Mouse (Mus musculus) urinary bladder, postnatal 14 days (tissue): ENCODE data around the gene Neu2.
"Not testable (repeated sequence)": the region's sequence is repeated elsewhere in the genome, so short reads cannot be mapped to it uniquely, and the experiment has no call there.

Experiments used
- DNase-seq: peaks from one replicate; pipeline ENCODE4 v3.0.0; 2021; ENCODE audit warnings: low spot score

Neu2 gene

DNA sequence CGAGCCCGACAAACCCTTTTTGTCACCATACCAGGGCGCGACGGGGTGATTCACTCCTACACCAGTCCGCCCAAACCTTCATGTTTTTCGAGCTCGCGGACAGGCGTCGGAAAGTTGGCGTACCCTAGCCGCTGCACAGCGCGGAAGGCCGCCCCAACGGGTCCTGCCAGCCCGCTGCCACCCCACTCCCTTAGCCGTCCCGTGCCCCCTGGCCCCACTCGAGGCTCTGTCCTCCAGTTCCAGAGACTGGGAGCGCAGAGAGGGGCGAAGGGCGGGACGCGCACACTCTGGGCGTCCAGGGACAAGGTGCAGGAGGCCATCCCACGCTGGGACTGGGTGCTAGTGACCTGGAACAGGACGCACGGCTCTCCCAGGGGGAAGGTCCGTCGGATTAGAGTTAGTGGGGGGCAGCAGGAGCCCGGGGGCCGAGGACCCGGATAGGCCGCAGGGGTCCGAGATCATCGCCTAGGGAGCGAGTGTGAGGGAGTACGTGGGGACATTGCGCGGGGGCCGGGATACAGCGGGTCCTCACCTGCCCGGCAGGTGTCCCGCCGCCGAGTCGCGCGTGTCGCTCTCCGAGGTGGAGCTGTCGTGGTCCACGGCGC lies at the start of gene Neu2:
TSS of gene Neu2 (plus strand) at position 329 of the 605 bp plus-strand sequence.
- DNase-seq: peak; percentile 28

DNA sequence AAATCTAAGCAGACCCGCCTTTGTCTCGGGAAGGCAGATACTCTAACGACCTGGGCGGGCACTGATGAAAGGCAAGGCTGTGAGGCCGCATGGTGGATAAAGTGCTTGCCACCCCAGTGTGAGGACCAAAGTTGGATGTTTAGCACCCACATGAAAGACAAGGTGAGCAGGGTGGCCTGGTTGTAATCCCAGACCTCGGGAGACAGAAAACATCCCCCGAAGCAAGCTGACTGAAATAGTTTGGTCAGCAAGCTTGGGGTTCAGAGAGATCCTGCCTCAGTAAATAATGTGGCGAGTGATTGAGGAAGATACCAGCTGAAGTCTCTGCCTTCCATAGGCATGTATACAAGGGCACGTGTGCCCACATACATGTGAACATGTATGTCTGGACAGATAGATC lies 42.2 kb upstream of the Neu2 start:
- DNase-seq: no peak

DNA sequence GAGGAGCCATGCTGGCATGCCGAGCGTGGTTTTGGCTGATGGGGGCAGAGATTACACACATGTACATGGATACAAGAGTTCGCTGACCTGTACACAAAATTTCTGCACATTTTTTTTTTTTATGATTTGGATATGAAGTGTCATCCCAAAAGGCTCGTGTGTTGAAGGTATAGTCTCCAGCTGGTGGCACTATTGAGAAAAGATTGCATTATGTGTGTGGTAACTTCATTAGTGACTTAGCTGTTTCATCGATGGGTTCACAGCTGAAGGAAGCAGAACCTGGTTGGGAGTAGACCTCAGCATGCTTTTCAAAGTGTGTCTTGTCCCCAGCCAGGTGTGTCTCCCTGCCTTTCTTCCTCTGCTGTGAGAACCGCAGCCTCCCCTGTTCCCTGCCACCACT lies 41.4 kb upstream of the Neu2 start:
- DNase-seq: no peak

DNA sequence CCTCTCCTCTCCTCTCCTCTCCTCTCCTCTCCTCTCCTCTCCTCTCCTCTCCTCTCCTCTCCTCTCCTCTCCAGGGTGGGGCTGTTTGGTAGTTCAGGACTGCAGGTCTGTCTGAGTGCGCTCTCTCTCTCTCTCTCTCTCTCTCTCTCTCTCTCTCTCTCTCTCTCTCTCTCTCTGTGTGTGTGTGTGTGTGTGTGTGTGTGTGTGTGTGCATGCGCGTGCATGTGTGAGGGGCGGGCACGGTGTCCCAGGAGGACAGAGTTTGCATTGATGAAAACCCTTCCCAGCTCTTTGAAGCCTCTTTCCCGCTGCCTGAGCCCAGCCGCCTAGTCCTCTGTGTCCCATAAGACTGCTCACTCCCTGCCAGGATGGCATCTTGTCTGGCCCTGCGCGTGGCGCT lies 39.7 kb upstream of the Neu2 start, which contains the start of gene Snorc:
TSS of gene Snorc (plus strand) at position 301 of the 400 bp plus-strand sequence.
- DNase-seq: not testable (repeated sequence)

DNA sequence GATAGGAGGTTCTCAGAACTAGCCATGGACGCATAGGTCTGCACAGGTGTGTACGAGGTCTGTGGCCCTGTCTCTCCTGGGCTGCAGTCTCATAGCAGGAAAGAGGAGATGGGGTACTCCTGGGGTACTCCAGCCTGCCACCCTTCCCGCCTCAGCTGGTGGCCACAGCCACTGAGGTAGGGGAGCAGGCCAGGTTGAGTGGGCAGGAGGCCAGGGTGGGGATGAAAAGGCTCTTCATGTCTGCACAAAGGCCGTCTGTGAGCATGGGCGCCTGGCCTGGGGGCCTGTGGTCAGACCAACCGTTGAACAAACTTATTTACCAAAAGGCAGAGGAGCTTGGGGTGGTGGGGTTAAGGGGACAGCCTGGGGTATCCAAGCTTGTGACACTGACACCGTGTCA lies 37.8 kb upstream of the Neu2 start:
- DNase-seq: no peak

DNA sequence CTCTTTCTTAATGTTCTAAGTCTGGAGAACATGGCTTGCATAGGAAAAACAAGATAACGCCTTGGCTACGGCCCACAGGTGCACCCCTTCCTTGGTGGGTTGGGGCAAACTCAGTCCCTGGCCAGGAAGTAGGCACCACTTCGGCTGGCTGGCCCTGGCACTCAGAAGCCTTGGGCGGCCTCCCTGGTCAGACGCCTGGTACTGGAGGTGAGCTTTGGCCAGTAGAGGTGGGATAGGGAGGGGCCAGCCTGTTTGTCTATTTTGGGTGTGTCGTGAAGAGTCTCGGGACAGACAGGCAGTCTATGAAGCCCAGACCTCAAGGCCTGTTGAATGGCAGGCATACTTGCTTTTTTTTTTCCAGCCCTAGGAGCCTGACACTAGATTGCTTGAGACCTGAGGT lies 37.1 kb upstream of the Neu2 start:
- DNase-seq: no peak

DNA sequence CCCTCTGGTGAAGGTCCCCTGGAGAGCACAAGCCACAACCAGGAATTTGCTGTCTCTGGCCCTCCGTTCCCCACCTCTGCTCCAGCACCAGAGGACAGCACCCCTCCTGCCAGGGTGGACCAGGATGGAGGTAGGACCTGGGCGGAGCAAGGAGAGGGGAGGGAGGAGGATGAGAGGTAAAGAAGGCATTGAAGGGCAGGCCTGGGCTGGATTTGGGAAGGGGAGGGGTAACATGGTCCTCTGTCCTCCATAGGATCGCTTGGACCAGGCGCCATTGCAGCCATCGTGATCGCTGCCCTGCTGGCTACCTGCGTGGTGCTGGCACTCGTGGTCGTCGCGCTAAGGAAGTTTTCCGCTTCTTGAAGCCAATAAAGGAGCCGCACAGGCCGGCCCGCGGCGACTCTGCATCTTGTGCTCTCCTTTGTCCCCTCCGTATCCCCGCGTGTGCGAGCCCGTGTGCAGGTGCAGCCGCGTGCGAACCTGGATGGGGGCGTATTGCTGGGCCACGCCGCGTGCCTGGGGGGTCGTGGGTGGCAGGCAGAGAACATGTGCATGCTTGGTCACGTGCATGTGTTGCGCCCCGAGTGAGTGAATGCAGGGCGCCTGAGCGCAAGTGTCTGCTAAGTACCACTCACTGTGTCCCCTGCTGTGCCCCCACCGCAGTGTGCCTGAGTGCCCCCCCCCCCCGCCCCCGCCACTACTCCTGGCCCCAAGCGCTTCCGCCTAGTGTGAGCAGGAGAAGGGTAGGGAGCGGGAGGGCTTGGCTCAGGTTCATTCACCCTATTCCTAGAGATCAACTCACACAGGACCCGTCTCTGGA lies 34.4 kb upstream of the Neu2 start:
- DNase-seq: no peak

DNA sequence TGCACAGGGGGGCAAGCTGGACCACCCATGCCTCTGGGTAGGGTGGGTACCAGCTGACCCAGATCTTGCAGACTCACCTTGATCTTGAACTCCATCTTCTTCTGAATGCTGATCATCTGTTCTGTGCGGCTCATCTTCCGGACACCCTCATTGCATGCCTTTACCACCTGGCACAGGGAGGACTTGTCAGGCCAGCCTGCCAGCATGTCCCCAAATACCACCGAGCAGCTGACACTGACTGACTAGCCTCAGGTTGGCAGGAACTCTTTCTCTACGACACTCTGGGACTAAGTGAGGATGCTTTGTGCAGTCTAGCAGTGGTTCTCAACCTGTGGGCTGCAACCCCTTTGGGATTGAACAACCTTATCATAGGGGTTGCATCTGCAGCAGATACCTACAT lies 27.1 kb upstream of the Neu2 start:
- DNase-seq: no peak

DNA sequence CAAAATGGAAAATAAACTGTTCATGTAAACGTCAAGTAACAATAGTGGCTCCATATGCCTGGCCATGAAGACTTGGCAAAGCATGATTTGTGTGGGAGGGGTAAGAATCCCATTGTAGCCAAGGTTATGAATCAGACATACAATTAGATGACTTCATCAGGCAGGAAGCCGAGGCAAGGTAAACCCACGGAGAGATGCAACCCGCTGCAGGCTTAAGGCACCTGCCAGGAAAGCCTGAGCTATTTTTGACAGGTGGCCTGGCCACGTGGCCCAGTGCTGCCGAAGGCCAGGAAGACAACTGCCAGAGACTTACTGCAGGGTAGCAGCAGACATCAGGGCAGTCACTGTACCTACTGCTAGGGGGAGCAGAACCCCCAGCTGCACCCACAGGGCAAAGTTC lies 23.3 kb upstream of the Neu2 start:
- no peak for DNase-seq

DNA sequence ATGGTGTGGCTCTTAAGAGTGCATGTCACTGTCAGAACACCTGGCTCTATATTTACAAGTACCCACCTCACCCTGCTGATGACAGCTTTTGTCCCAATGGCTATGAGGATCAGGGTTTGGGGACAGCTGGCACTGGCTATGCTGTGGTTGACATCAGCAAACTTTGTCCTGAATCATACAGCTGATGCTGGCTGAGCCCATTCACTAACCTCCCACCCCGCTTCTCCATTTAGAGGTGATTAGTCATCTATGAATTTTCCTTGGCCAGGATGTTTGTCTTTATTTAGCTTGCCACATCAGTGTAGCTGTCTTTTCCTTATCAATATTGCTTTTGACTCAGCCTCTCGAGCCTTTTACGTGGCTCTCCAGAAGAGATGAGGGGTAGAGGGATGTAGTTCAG lies 17.4 kb upstream of the Neu2 start:
- no peak for DNase-seq

DNA sequence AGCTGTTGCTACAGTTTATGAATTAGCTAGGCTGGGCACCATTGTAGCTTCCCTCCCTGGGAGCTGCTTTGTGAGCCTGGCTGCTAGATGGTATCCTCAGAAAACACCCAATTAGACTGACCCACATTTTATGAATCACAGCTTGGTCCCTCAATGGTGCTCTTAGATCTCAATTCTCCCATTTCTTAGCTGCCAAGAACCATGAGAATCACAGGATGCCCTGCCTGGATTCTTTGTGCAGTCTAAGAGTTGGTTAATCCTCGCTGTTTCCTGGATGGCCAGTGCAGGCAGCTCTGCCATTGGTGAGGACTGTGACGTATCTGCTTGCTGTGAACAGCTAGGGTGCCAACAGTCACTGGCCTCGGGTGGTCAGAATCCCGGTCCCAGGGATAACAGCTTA lies 16.1 kb upstream of the Neu2 start:
- no peak for DNase-seq

DNA sequence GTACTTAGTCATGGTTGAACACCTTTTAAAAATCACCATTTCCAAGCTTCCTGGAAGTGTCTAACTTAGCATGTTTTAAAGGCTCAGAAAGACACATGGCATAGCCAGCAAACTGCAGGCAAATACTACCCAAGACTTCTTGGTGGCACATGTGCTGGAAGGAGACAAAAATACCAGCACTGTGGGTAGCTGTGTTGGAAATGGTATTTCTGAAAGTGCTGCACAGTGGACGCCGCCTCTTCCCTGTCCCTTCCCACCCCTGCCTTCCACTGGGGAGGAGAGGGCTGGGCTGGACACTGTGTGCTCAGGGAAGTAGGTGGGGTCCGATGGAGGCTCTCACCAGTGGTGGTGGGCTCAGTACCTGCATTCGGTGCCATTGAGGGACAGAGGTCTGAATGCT lies 4.2 kb upstream of the Neu2 start:
- no peak for DNase-seq

DNA sequence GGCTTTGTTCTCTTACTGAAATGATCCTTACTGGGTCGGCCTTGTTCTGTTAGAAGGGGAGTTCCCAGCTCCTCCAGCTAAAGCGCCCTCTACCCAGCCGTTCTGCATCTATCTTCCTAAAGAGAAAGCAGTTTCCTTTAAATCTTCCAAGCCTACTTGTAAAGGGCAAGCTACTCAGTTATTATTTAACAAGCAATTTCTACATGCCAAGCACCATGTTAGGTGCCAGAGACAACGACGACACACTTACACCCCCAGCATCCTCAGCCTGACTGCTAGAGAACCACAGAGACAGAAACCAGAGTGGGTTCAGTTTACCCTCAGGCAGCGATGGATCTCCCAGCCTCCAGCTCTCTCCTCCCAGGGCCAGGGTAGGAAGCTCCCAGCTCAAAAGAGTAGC lies 1.8 kb upstream of the Neu2 start:
- no peak for DNase-seq

DNA sequence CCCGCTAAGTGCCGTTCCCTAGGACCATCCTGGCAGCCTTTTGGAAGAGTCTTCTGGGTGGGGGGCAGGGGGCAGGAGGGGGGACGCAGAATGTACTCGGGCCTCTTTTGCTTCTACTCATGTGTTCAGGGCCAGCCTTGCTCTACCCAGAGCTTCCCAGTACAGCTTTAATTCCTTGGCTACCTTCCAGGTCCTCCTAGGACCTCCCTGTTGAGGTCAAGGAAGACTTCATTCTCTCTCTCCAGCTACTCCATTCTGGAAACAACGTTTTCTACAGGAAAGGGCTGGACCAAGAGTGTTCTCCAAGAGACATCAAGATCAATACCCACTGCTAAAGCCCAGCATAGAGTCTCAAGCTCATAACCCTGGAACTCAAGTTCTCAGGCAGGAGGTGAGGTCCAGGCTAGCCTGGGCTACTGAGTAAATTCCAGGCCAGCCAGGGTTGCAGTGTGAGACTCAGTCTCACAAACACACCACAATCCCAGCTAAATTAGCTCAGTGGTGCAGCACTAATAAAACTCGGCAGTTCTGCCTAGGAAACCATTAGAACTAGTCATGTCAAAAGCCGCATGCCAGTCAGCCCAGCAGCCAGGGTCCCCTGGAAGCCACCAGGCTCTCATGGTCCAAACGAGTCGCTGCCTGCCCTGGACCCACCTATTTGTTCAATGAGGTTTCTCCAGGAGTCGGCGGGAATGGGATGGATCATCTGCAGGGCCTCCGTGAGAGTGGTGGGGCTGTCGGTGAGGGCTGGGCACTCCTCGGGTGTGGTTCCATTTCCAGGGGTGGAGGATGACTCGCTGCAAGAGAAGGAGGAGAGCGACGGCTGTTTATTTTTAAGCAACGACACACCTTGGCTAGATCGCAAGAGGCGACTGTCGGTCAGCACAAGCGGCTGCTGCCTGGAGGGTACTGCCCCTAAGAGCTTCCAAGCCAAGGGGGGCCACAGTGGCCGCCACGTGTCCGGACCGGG lies 813 bp upstream of the Neu2 start:
- DNase-seq: peak; percentile 32

DNA sequence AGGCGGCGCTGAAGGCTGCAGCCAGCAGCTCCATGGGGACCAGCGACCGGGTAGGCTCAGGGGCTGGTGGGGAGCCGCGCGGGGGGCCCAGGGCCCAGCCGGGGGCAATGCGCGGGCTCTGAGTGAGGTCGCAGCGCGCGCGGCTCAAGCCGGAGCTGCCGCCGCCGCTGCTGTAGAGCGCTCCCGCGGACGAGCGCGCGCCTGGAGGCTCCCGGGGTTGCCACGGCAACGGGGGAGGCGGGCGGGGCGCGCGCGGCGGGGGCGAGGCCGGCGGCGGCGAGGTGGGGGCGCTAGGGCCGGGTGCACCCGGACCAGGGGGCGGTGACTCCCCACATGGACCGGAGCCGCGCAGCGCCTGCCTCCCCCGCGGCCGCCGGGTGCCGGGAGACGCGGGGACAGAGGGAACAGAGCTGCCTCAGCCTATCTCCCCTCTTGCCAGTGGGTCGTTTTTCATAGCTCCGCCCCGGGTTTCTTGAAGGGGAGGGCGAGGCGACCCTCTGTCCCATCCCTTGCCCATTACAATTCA lies 540 bp downstream of the Neu2 start:
- peak; percentile 29 for DNase-seq

DNA sequence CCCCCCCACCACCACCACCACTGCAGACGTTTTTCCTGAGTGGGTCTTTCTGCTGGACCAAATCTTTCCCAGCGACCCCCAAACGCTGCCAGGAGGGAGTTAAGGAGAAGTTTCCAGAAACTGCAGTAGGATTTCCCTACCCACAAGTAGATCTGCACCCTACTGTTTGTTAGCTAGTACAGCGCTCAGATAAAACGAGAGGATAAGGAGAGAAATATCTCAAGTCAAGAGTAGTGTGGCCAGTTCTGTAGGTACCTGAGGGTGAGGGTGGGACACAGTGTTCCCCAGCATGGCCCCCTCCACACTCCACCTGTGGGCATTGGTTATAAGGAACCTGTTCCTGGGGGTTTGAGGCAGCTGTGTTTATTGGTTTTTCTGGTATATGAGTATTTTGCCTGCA lies 1.2 kb downstream of the Neu2 start:
- DNase-seq: no peak

DNA sequence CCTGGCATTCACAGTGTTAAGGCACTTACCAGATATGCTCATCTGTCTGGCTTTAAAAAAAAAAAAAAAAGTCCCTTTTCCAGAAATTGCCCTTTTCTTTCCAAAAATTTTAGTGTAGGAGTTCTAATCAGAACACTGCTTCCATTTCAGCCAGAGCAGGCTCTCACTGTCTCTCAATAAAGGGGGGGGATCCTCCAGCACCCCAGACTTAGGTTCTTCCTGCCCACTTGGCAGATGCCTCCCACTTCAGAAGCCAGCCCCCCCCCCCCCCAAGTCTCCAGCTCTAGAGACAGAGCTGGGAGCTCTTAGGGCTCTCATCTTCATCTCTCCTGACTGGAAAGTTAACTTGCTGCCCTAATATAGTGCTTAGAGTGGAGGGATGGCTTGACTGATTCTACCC lies 10.8 kb downstream of the Neu2 start:
- DNase-seq: no peak

DNA sequence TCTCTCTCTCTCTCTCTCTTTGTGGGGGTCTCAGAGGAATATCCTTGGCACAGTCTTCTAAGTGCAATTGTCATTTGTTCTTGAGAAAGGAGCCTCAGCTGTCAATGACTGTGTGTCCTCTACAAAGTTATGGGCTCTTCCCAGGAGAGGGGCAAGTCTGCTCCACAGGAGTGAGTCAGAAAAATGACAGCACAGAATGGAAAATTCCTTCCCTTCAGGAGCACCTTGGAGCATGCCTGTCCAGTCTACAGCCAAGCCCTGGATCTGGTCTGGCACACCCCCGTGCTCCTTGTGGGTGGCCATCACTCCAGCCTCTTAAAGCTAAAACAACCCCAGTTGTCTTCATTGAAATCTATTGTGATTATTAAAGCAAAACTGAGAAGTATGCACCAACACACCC lies 11.8 kb downstream of the Neu2 start:
- DNase-seq: peak; percentile 8

DNA sequence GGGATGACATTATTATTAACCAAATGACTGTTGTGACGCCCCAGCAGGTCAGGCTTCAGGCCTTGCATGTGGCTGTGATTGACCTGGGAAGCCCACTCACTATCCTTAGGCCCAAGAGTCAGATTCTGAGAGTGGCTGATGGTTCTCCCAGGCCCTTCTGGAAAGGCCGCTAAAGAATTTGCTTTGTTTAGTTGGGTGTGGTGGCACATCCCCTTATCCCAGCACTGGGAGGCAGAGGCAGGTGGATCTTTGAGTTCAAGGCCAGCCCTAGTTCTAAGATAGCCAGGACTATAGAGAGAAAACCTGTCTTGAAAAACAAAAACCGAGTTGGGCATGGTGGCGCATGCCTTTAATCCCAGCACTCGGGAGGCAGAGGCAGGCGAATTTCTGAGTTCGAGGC lies 15.4 kb downstream of the Neu2 start:
- DNase-seq: no peak

DNA sequence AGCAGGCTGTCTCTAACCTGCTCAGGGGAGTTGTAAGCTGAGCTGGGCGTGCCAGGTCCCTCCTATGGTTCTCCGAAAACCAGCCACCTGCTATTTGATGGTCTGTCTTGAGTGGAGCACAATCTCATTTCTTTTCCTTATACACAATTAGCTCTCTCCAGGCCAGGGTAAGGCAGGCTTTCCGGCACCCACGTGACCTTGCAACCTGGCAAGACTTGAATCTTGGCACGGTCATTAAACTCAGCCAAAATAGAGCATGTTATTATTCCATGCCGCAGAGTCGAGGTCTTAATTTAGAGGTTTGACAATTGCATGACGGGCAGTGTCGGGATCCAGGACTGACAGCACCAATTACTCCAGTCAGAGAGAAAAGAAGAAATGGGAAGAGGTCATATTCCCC lies 17.5 kb downstream of the Neu2 start:
- DNase-seq: no peak

DNA sequence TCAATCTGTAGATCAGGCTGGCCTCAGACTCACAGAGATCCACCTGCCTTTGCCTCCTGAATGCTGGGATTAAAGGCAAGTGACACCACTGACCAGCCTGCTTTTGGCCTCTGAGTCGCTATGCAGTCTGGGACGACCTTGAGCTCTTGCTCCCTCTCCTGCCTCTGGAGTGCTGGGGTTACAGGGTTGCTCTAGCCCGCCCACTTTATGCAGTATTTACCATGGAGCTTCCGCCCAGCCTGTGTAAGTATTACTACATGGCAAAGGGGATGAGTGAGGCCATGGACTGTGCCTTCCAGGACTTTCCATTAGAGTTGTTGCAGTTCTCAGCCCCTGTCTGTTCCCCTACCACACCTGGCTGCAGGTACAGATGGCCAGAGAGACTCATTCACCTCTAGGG lies 22.7 kb downstream of the Neu2 start:
- DNase-seq: no peak

DNA sequence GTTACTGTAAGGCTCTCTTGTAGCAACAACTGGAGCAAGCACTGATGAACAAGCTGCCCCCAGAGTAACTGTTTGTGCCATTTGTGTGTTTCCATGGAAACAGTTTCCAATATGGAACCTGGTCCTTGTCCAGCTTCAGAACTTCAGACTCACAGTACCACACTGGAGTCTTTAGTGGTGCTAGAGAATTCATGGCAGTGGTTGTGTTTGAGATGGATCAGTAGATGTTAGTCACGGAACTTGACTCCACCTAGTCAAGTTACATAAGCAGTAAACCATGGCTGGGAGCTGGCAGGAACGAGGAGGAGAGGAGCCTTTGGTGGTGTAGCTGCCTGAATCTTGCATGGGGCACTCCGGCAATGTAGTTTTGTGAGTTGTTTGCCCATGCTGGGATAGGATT lies 24.4 kb downstream of the Neu2 start:
- DNase-seq: no peak
